Comparison of ENCODE assay signal across 13 mouse cellular contexts in the genomic region with DNA sequence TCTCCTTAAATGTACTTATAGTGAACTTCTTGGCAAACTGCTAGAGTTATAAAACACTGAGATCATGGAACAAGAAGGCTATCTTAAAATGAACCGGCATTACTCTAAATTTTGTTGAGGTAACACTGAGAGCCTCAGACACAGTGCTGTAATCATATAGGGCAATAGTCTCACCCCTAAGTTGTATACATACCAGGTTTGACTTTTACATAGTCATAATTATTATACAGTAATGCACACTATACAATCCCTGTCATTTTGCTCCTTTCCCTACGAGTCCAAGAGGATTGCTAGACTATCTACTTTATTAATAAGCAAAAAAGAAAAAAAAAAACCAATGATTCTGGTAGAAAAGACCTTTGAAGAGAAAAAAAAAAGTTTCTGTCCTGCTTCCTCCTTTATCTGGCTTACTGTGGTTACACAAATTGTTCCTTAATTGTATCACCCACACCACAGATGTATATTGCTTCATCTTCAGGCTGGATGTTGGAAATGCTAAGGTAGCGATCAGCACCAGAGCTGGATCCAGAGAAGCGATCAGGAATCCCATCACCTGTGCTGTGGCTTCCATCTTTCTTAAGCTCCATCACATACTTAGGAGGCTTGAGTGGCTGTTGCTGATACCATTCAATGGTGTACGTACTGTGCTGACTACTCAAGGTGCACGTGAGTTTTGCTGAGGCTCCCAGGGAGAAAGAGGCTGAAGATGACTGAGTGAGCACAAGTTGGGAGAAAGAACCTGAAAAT.
"Had no signal": no experiment of that assay in that cellular context is flagged by ENCODE, and none has a peak within 500 bp of the region (broad histone marks: within the 10 kb centered on the region; RNA-seq: fewer than 3 reads in every experiment).

No protein-coding gene starts in this region.

- H3K9ac ChIP-seq: lung, embryonic 14.5 days; midbrain, embryonic 13.5 days; midbrain, embryonic 15.5 days; neural tube, embryonic 12.5 days had no signal

- ATAC-seq: midbrain, embryonic 13.5 days; midbrain, embryonic 15.5 days had no signal

- H3K4me2 ChIP-seq: lung, embryonic 14.5 days; midbrain, embryonic 11.5 days; midbrain, embryonic 13.5 days; midbrain, embryonic 15.5 days; neural tube, embryonic 12.5 days had no signal

- H3K9me3 ChIP-seq: midbrain, embryonic 13.5 days; midbrain, embryonic 15.5 days; neural tube, embryonic 12.5 days had no signal

- H3K27me3 ChIP-seq: megakaryocyte, embryonic 14.5 days; midbrain, embryonic 13.5 days; midbrain, embryonic 15.5 days; neural tube, embryonic 12.5 days had no signal

- H3K4me1 ChIP-seq: megakaryocyte, embryonic 14.5 days; midbrain, embryonic 13.5 days; midbrain, embryonic 15.5 days; neural tube, embryonic 12.5 days had no signal

- H3K27ac ChIP-seq: midbrain, embryonic 13.5 days; midbrain, embryonic 15.5 days; neural tube, embryonic 12.5 days had no signal

- H3K4me3 ChIP-seq: megakaryocyte, embryonic 14.5 days; midbrain, embryonic 13.5 days; midbrain, embryonic 15.5 days; neural tube, embryonic 12.5 days had no signal

- H3K36me3 ChIP-seq: midbrain, embryonic 13.5 days; midbrain, embryonic 15.5 days; neural tube, embryonic 12.5 days had no signal

- DNase-seq: lung, adult 18-20 months; lung, embryonic 14.5 days; lung, postnatal 10 days; lung, postnatal 4 days; right cerebral cortex, postnatal 14 days; thymus, adult 18-20 months; thymus, postnatal 14 days; thymus, postnatal 36 days had no signal
